Mouse (Mus musculus) forebrain, embryonic 14.5 days (tissue): ENCODE measurements around the gene Smim12. TPM values are rescaled to one million over a fixed set of nuclear protein-coding genes. Genes with fewer than 3 reads are reported as not detected.
A peak's percentile ranks its signal among the peaks of the same experiment; 100 is the strongest.

Source experiments
- ATAC-seq: fragments of 200-750 bp; cut with Nextera tagmentation; 2 replicates; pipeline ENCODE4 v1.8.0; 2017; ENCODE audit warnings: mild to moderate bottlenecking, moderate library complexity
- DNase-seq: peaks from one replicate; pipeline ENCODE4 v3.0.0-alpha.2; 2015; ENCODE audit warnings: low spot score
- H3K27ac ChIP-seq: fragments of 300-500 bp; sonication (generic); 2 replicates; pipeline ENCODE4 v1.5.1; 2014; ENCODE audit warnings: low read depth, mild to moderate bottlenecking, control low read depth, low read length, moderate library complexity
- H3K27me3 ChIP-seq: fragments of 300-500 bp; sonication (generic); replicated peaks from 2 replicates; pipeline ENCODE4 v1.6.1; 2014; ENCODE audit warnings: low read length, control low read depth, mixed read lengths; ENCODE audit not compliant: control insufficient read depth, insufficient read depth
- H3K36me3 ChIP-seq: fragments of 300-500 bp; sonication (generic); 2 replicates; pipeline ENCODE4 v1.6.1; 2014; ENCODE audit warnings: low read length, control low read depth; ENCODE audit not compliant: control insufficient read depth, insufficient read depth
- H3K4me1 ChIP-seq: fragments of 300-500 bp; sonication (generic); 2 replicates; pipeline ENCODE4 v1.6.1; 2014; ENCODE audit warnings: antibody characterized with exemption, low read length, control low read depth; ENCODE audit not compliant: control insufficient read depth, insufficient read depth
- H3K4me2 ChIP-seq: fragments of 300-500 bp; sonication (generic); 2 replicates; pipeline ENCODE4 v1.6.1; 2014; ENCODE audit warnings: mild to moderate bottlenecking, control low read depth, low read length
- H3K4me3 ChIP-seq: fragments of 300-500 bp; sonication (generic); 2 replicates; pipeline ENCODE4 v1.5.1; 2014; ENCODE audit warnings: low read depth, low read length, control low read depth
- H3K9ac ChIP-seq: fragments of 300-500 bp; sonication (generic); 2 replicates; pipeline ENCODE4 v1.6.1; 2014; ENCODE audit warnings: mild to moderate bottlenecking, low read length, control low read depth, moderate library complexity
- H3K9me3 ChIP-seq: fragments of 300-500 bp; sonication (generic); replicated peaks from 2 replicates; pipeline ENCODE4 v1.6.1; 2016; ENCODE audit warnings: low read length, control low read depth, mixed read lengths; ENCODE audit not compliant: control insufficient read depth
- WGBS: fragments of 180-500 bp; shearing (Covaris S2); extraction: QIAGEN DNeasy Blood & Tissue Kit; methylation state at CpG from one replicate; pipeline ENCODE4 v1.1.7; 2014; 5-methylcytosine and 5-hydroxymethylcytosine counted together
- polyA plus RNA-seq: library from polyadenylated mRNA; unstranded; fragments of >200 nt; fragmentation: Nextera tagmentation; extraction: Ambion mirVana; gene quantifications from 2 replicates; pipeline ENCODE4 v1.2.1, GENCODE M21; 2014

Smim12 gene
- polyA plus RNA-seq, result 53.2 and 61.1 TPM in 2 replicates

- H3K4me2 ChIP-seq, result peak within 1 kb of the TSS; percentile 85
- H3K27ac ChIP-seq, result 0 out of 2 replicates have a peak within 1 kb of the TSS, but pooled peaks have one; percentile 5
- peaks cover 7% of the 10 kb centered on the region for H3K4me1 ChIP-seq
- H3K36me3 ChIP-seq, result peaks cover 20% of the 10 kb centered on the region
- no peaks in the 10 kb centered on the region for H3K27me3 ChIP-seq
- no peaks in the 10 kb centered on the region for H3K9me3 ChIP-seq
- H3K4me3 ChIP-seq, result peak within 1 kb of the TSS; percentile 90
- peak; percentile 96 for ATAC-seq
- peak within 1 kb of the TSS; percentile 96 for H3K9ac ChIP-seq
- WGBS, result under 1% methylated on average over 29 of the region's 29 CpGs
- peak; percentile 99 for DNase-seq
Observed at GRCm38 (mm10) chr4:127243552-127243951, at the start of gene Smim12. TSS of gene Smim12 (plus strand) at chr4:127243784.

- Histone ChIP-seq H3K4me2 (no peak overlapping the region), H3K9me3 (no peaks in the 10 kb centered on the region), H3K9ac (no peak overlapping the region), H3K4me1 (peaks cover 15% of the 10 kb centered on the region), H3K4me3 (no peak overlapping the region), H3K36me3 (0 out of 2 replicates have a peak, but pooled peaks cover 3% of the 10 kb centered on the region), H3K27me3 (no peaks in the 10 kb centered on the region), H3K27ac (no peak overlapping the region)
- 80% methylated on average over 25 of the region's 25 CpGs for WGBS
- ATAC-seq (no peak), DNase-seq (no peak)
Observed at GRCm38 (mm10) chr4:127194477-127195269, 48.9 kb upstream of the Smim12 start.

GRCm38 (mm10) chr4:127198609-127199008 lies 45.0 kb upstream of the Smim12 start:
- 19% methylated on average over 6 of the region's 6 CpGs for WGBS
- ATAC-seq, result no peak
- no peaks in the 10 kb centered on the region for H3K9me3 ChIP-seq
- H3K27ac ChIP-seq, result no peak overlapping the region
- H3K4me1 ChIP-seq, result peaks cover 7% of the 10 kb centered on the region
- no peak for DNase-seq
- 0 out of 2 replicates have a peak, but pooled peaks cover 3% of the 10 kb centered on the region for H3K36me3 ChIP-seq
- no peak overlapping the region for H3K9ac ChIP-seq
- H3K4me3 ChIP-seq, result no peak overlapping the region
- H3K4me2 ChIP-seq, result no peak overlapping the region
- H3K27me3 ChIP-seq, result no peaks in the 10 kb centered on the region

GRCm38 (mm10) chr4:127199406-127199805 lies 44.2 kb upstream of the Smim12 start:
- Histone ChIP-seq H3K36me3 (0 out of 2 replicates have a peak, but pooled peaks cover 3% of the 10 kb centered on the region), H3K4me1 (0 out of 2 replicates have a peak, but pooled peaks cover 3% of the 10 kb centered on the region), H3K9ac (no peak overlapping the region), H3K27ac (no peak overlapping the region), H3K9me3 (no peaks in the 10 kb centered on the region), H3K4me2 (no peak overlapping the region), H3K27me3 (no peaks in the 10 kb centered on the region), H3K4me3 (no peak overlapping the region)
- WGBS, result 63% methylated on average over 12 of the region's 12 CpGs
- DNase-seq (no peak), ATAC-seq (no peak)

GRCm38 (mm10) chr4:127200164-127200722 lies 43.3 kb upstream of the Smim12 start:
- DNase-seq (no peak), ATAC-seq (no peak)
- 0 out of 2 replicates have a peak, but pooled peaks cover 3% of the 10 kb centered on the region for H3K36me3 ChIP-seq
- H3K4me3 ChIP-seq, result no peak overlapping the region
- no peak overlapping the region for H3K9ac ChIP-seq
- no peaks in the 10 kb centered on the region for H3K9me3 ChIP-seq
- 94% methylated on average over 12 of the region's 12 CpGs for WGBS
- H3K27ac ChIP-seq, result no peak overlapping the region
- H3K27me3 ChIP-seq, result no peaks in the 10 kb centered on the region
- no peak overlapping the region for H3K4me2 ChIP-seq
- no peaks in the 10 kb centered on the region for H3K4me1 ChIP-seq

- Histone ChIP-seq H3K9me3 (no peaks in the 10 kb centered on the region), H3K4me1 (no peaks in the 10 kb centered on the region), H3K27ac (no peak overlapping the region), H3K27me3 (no peaks in the 10 kb centered on the region), H3K4me2 (no peak overlapping the region), H3K36me3 (no peaks in the 10 kb centered on the region), H3K9ac (no peak overlapping the region), H3K4me3 (no peak overlapping the region)
- no peak for DNase-seq
- WGBS, result 68% methylated on average over 13 of the region's 13 CpGs
- no peak for ATAC-seq
Observed at GRCm38 (mm10) chr4:127200769-127201617, 42.6 kb upstream of the Smim12 start.

GRCm38 (mm10) chr4:127203081-127203480 lies 40.5 kb upstream of the Smim12 start:
- no peak overlapping the region for H3K4me2 ChIP-seq
- WGBS, result 67% methylated on average over 1 of the region's 1 CpGs
- no peak for ATAC-seq
- no peak overlapping the region for H3K27ac ChIP-seq
- no peak overlapping the region for H3K9ac ChIP-seq
- H3K4me1 ChIP-seq, result no peaks in the 10 kb centered on the region
- H3K9me3 ChIP-seq, result no peaks in the 10 kb centered on the region
- H3K36me3 ChIP-seq, result no peaks in the 10 kb centered on the region
- no peaks in the 10 kb centered on the region for H3K27me3 ChIP-seq
- no peak for DNase-seq
- no peak overlapping the region for H3K4me3 ChIP-seq

- Histone ChIP-seq H3K27me3 (0 out of 2 replicates have a peak, but pooled peaks cover 11% of the 10 kb centered on the region), H3K4me3 (no peak overlapping the region), H3K36me3 (no peaks in the 10 kb centered on the region), H3K4me2 (no peak overlapping the region), H3K4me1 (no peaks in the 10 kb centered on the region), H3K9ac (no peak overlapping the region), H3K9me3 (no peaks in the 10 kb centered on the region), H3K27ac (no peak overlapping the region)
- DNase-seq, result no peak
- ATAC-seq, result no peak
- 77% methylated on average over 9 of the region's 9 CpGs for WGBS
Observed at GRCm38 (mm10) chr4:127211318-127211717, 32.3 kb upstream of the Smim12 start.
